In the genomic region with DNA sequence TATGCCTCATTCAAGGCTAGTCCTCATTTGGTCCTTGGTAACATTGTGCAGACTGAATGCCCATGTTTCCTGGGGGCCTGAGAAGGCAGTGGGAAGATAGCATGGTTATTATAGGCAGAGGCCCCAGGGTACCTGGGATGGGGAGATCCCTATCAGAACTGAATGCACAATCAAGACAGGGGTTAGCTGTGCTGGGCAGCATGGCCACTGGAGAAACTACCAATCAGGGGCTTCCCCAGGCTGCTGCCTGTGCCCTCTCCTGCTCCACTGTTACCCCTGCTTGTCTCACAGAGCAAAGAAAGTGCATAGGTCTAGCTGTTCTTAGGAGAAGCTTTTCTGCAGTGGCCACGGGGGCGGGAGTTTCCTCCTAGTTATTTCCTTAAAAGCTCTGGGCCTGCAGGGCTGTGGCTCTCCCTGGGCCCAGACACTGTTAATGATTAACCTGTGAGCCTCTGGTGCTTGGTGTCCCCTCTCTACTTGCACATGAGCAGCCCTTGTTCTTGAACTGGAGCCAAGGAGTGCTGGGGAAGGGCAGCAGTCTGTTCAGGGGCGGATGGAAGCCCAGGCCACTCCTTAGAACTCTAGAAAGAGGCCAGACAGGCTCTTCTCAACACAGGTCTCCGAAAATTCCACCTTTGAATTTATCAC, we compare ENCODE assay signal across 15 mouse cellular contexts. TPM values are rescaled to one million over a fixed set of nuclear protein-coding genes. Genes with fewer than 3 reads are reported as not detected.
DNase-seq lines count a peak whose midpoint lies in the region; ATAC-seq lines count a peak whose summit lies in the region.
"Had no signal": no experiment of that assay in that cellular context is flagged by ENCODE, and none has a peak within 500 bp of the region (broad histone marks: within the 10 kb centered on the region; RNA-seq: fewer than 3 reads in every experiment).

No protein-coding gene starts in this region.

- no peaks in the 10 kb centered on the region for H3K4me1 ChIP-seq in liver, embryonic 12.5 days
- H3K4me1 ChIP-seq in forebrain, embryonic 15.5 days = no peaks in the 10 kb centered on the region
- H3K4me1 ChIP-seq: hindbrain, embryonic 12.5 days had no signal

- H3K4me3 ChIP-seq in liver, embryonic 12.5 days = no peak overlapping the region
- no peak overlapping the region for H3K4me3 ChIP-seq in forebrain, embryonic 15.5 days
- H3K4me3 ChIP-seq: erythroblast, embryonic 14.5 days; hindbrain, embryonic 12.5 days; myocyte had no signal

- intact Hi-C loops in left cerebral cortex, postnatal 36 days (cut with DNase I) = no loop called here

- H3K27ac ChIP-seq in liver, embryonic 12.5 days = no peak overlapping the region
- no peak overlapping the region for H3K27ac ChIP-seq in forebrain, embryonic 15.5 days (replicated peaks)
- H3K27ac ChIP-seq: hindbrain, embryonic 12.5 days had no signal

- peak; percentile 58 to 82 for DNase-seq in urinary bladder, adult 18-20 months (ENCODE audit: low spot score in 2 of 2)
- no peak for DNase-seq in urinary bladder, postnatal 10 days (ENCODE audit: low spot score)
- DNase-seq in ovary, postnatal 14 days (ENCODE audit: low spot score) = peak; percentile 29
- no peak for DNase-seq in layer of hippocampus, adult 9-10 months (ENCODE audit: low spot score)
- DNase-seq in c-Kit-positive CD71-positive TER-119-positive erythroid progenitor cells, embryonic 14.5 days (ENCODE audit: low spot score) = no peak
- no peak for DNase-seq in left cerebral cortex, postnatal 36 days (ENCODE audit: low spot score in 2 of 2)
- DNase-seq: cerebellum, adult 8-10 months; gastrocnemius, postnatal 25 days; right cerebral cortex, postnatal 4 days had no signal

- H3K36me3 ChIP-seq in liver, embryonic 12.5 days = no peaks in the 10 kb centered on the region
- no peaks in the 10 kb centered on the region for H3K36me3 ChIP-seq in forebrain, embryonic 15.5 days
- H3K36me3 ChIP-seq: hindbrain, embryonic 12.5 days had no signal

- no peaks in the 10 kb centered on the region for H3K27me3 ChIP-seq in liver, embryonic 12.5 days (replicated peaks)
- H3K27me3 ChIP-seq in forebrain, embryonic 15.5 days = no peaks in the 10 kb centered on the region
- H3K27me3 ChIP-seq: hindbrain, embryonic 12.5 days had no signal

- no peaks in the 10 kb centered on the region for H3K9me3 ChIP-seq in liver, embryonic 12.5 days (replicated peaks)
- no peaks in the 10 kb centered on the region for H3K9me3 ChIP-seq in forebrain, embryonic 15.5 days
- H3K9me3 ChIP-seq: hindbrain, embryonic 12.5 days had no signal

- ATAC-seq in liver, embryonic 12.5 days = peak; percentile 55; the same call in 1 of the 2 replicates
- ATAC-seq in forebrain, embryonic 15.5 days (replicated peaks) = no peak
- ATAC-seq: CD4-positive, CD25-positive, alpha-beta regulatory T cell, adult 4 months had no signal

- H3K9ac ChIP-seq in liver, embryonic 12.5 days = no peak overlapping the region
- no peak overlapping the region for H3K9ac ChIP-seq in forebrain, embryonic 15.5 days (replicated peaks)
- H3K9ac ChIP-seq: hindbrain, embryonic 12.5 days had no signal

- no peak overlapping the region for H3K4me2 ChIP-seq in liver, embryonic 12.5 days
- H3K4me2 ChIP-seq in forebrain, embryonic 15.5 days (replicated peaks) = no peak overlapping the region
- H3K4me2 ChIP-seq: hindbrain, embryonic 12.5 days had no signal

- 24% methylated on average over 4 of the region's 4 CpGs for WGBS in liver, embryonic 12.5 days (ENCODE audit: insufficient replicate concordance)
- 78% methylated on average over 4 of the region's 4 CpGs for WGBS in forebrain, embryonic 15.5 days

RNA-seq across cellular contexts. Expression of a gene that starts 33.9 kb away (rescaled TPM):
- not detected in 2 replicates for polyA plus RNA-seq in liver, embryonic 12.5 days (2016; fragmentation: Nextera tagmentation; extraction: Ambion mirVana)
- 0.49 and 0.81 TPM in 2 replicates for polyA plus RNA-seq in forebrain, embryonic 15.5 days (2015; fragmentation: Nextera tagmentation; extraction: Ambion mirVana)
- total RNA-seq in left cerebral cortex, postnatal 36 days (2021) = 1 to 10 TPM; 2.7 to 3.5 TPM
- total RNA-seq: gastrocnemius, postnatal 25 days had no signal
- polyA plus RNA-seq: CD4-positive, CD25-positive, alpha-beta regulatory T cell, adult 4 months; myocyte had no signal

Comparison
In these comparisons a context has a peak if more than half of its experiments do, and no peak if none do; other contexts are left out.
1. DNase-seq: peak in urinary bladder, adult 18-20 months (2 of 2) and ovary, postnatal 14 days (single experiment); none in urinary bladder, postnatal 10 days (single experiment), layer of hippocampus, adult 9-10 months (single experiment), c-Kit-positive CD71-positive TER-119-positive erythroid progenitor cells, embryonic 14.5 days (single experiment) and left cerebral cortex, postnatal 36 days (0 of 2).